Mouse (Mus musculus) frontal cortex, postnatal 14 days (tissue): ENCODE measurements around the gene Acot3.
"Not testable (repeated sequence)": the region's sequence is repeated elsewhere in the genome, so short reads cannot be mapped to it uniquely, and the experiment has no call there.

Experiments
- DNase-seq, 2 experiments: peaks; one replicate each; pipeline ENCODE4 v3.0.0; 2022; ENCODE audit warnings: low spot score in 2 of 2

The Acot3 gene

GRCm38 (mm10) chr12:84042248-84042647 is 9.7 kb upstream of the Acot3 start:
- no peak for DNase-seq

GRCm38 (mm10) chr12:84044045-84044444 is 7.9 kb upstream of the Acot3 start:
- DNase-seq, result no peak

- DNase-seq, result no peak
Observed at GRCm38 (mm10) chr12:84046906-84047305, 5.0 kb upstream of the Acot3 start.

GRCm38 (mm10) chr12:84050744-84051143 is 1.2 kb upstream of the Acot3 start:
- not testable (repeated sequence) for DNase-seq

- DNase-seq, result no peak
Observed at GRCm38 (mm10) chr12:84052609-84053008, 665 bp downstream of the Acot3 start.

- no peak for DNase-seq
Observed at GRCm38 (mm10) chr12:84053173-84053572, 1.2 kb downstream of the Acot3 start.

GRCm38 (mm10) chr12:84053679-84054391 is 1.9 kb downstream of the Acot3 start:
- DNase-seq, result peak in 1 of 2 experiments; percentile 10

GRCm38 (mm10) chr12:84060946-84061345 is 9.0 kb downstream of the Acot3 start:
- DNase-seq, result no peak

- no peak for DNase-seq
Observed at GRCm38 (mm10) chr12:84062336-84062735, 10.4 kb downstream of the Acot3 start.

- DNase-seq, result no peak
Observed at GRCm38 (mm10) chr12:84063228-84063627, 11.3 kb downstream of the Acot3 start.

- no peak for DNase-seq
Observed at GRCm38 (mm10) chr12:84063833-84064232, 11.9 kb downstream of the Acot3 start.

GRCm38 (mm10) chr12:84064621-84065020 is 12.7 kb downstream of the Acot3 start:
- DNase-seq, result no peak

- DNase-seq, result no peak
Observed at GRCm38 (mm10) chr12:84067752-84068151, 15.8 kb downstream of the Acot3 start.

GRCm38 (mm10) chr12:84068296-84068695 is 16.4 kb downstream of the Acot3 start:
- DNase-seq, result no peak

GRCm38 (mm10) chr12:84068986-84069385 is 17.0 kb downstream of the Acot3 start, which contains the start of gene Acot5:
TSS of gene Acot5 (plus strand) at chr12:84069325.
- no peak for DNase-seq

GRCm38 (mm10) chr12:84069582-84069981 is 17.6 kb downstream of the Acot3 start:
- DNase-seq, result peak; percentile 17 to 29

GRCm38 (mm10) chr12:84071696-84072095 is 19.8 kb downstream of the Acot3 start:
- no peak for DNase-seq

- DNase-seq, result no peak
Observed at GRCm38 (mm10) chr12:84077371-84077990, 25.5 kb downstream of the Acot3 start.

GRCm38 (mm10) chr12:84083842-84084241 is 31.9 kb downstream of the Acot3 start:
- no peak for DNase-seq

- no peak for DNase-seq
Observed at GRCm38 (mm10) chr12:84084581-84084980, 32.6 kb downstream of the Acot3 start.

GRCm38 (mm10) chr12:84094666-84095065 is 42.7 kb downstream of the Acot3 start:
- not testable (repeated sequence) for DNase-seq

GRCm38 (mm10) chr12:84099605-84100004 is 47.7 kb downstream of the Acot3 start:
- no peak for DNase-seq

- DNase-seq, result no peak
Observed at GRCm38 (mm10) chr12:84100071-84100470, 48.1 kb downstream of the Acot3 start.
